Mouse (Mus musculus): ENCODE data around the gene Mtmr12.
A peak's percentile ranks its signal among the peaks of the same experiment; 100 is the strongest.

Gene Mtmr12

DNA sequence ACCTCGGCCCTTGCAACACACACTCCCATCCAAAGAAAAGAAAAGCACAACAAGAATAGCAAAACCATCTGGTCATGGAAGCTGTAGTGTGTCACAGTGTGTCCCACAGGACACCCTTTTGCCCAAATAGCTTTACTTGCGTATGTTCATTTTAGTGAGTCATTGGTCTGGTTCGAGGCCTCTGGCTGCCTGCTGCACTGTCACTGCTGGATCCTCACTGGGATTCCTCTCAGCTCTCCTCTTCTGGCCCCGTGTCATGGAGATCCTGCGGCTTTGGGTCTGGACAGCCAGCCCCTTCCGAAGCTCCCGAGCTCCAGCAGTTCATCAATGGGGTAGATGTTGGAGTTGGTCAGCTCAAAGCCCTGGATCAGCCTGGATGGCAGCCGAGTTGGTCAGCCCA, 113.6 kb downstream of the Mtmr12 start:
- DNase-seq (ENCODE audit: inconsistent age in 2 of 2, low spot score in 1 of 2), result no peak

DNA sequence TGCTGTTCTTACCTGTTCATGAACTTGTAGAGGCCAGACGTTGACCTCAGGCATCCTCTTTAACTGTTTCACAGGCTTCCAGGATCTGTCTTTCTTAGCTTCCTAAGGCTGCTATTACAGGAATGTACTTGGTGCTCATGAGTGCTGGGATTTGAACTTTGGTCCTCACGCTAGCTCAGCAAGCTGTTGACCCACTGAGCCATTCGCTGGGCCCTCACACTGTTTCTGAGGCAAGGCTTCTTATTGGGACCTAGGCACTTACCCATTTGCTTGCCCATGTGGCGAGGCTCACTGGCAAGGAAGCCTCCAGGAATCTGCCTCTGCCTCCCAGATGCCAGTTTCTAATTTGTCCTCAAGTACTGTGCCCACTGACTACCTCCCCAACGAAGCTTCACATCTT, 115.1 kb downstream of the Mtmr12 start:
- no peak for DNase-seq (ENCODE audit: inconsistent age in 2 of 2, low spot score in 1 of 2)

DNA sequence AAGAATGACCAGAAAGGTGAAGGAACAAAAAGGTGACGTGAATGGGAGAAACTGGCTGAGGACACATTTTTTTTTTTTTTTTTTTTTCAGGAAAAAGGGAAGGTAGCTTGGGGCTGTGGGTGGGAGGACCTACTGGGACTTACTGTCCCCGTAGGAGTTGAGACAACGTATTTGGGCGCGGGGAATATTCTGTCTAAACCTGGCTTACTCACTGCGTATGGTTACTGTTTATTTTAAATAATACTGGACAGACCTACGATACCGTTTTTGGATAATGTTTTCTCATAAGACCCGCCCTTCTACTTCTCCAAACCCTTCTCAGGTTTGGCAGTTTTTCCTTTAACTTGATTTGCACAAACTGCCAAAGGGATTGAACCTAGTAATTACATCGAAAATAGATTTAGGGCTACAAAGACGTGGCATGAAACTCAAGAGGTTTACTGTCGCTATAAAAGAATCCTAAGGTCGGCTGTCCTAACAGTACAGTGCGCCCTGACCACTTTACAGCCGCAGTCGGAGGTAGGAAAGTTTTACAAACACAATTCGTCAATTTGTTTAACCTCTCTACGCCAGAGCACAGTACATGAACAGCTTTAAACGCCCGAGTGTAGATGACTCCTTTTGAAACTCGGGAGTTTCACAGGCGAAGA, 115.7 kb downstream of the Mtmr12 start:
- DNase-seq (ENCODE audit: inconsistent age in 2 of 2, low spot score in 1 of 2), result no peak

DNA sequence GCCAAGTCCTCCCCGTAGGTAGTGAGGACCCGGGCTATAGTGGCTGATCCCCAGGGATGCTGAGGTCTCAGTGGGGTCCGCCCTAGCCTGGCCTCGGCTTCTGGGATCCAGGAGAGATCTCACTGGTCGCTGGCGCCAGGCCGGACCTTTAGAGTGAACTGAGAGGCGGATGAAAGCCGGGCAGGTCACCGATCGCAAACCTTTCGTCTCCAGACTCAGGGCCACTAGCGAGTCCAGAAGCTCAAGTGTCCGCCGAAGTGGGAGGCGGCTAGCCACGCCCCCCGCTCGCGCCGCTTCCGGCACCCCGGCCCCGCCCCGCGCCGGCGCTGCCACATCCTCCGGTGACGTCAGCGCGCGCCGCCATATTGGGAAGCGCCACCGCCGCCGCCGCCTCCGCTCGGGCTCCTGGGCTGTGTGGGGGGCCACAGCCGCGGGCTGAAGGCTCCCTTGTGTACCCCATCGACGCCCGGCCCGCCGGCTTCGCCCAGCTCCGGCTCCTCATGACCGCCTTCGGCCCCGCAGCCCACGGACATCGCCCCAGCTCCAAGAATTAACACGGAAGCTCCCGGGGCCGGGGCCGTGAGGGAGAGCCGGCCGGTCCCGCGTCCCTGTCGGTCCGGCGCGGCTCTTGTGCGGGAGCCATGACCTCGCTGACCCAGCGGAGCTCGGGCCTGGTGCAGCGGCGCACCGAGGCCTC, 116.4 kb downstream of the Mtmr12 start, which contains the start of gene Golph3:
TSS of gene Golph3 (plus strand) at position 360 of the 697 bp plus-strand sequence.
- peak; percentile 97 to 99 for DNase-seq (ENCODE audit: inconsistent age in 2 of 2, low spot score in 1 of 2)

DNA sequence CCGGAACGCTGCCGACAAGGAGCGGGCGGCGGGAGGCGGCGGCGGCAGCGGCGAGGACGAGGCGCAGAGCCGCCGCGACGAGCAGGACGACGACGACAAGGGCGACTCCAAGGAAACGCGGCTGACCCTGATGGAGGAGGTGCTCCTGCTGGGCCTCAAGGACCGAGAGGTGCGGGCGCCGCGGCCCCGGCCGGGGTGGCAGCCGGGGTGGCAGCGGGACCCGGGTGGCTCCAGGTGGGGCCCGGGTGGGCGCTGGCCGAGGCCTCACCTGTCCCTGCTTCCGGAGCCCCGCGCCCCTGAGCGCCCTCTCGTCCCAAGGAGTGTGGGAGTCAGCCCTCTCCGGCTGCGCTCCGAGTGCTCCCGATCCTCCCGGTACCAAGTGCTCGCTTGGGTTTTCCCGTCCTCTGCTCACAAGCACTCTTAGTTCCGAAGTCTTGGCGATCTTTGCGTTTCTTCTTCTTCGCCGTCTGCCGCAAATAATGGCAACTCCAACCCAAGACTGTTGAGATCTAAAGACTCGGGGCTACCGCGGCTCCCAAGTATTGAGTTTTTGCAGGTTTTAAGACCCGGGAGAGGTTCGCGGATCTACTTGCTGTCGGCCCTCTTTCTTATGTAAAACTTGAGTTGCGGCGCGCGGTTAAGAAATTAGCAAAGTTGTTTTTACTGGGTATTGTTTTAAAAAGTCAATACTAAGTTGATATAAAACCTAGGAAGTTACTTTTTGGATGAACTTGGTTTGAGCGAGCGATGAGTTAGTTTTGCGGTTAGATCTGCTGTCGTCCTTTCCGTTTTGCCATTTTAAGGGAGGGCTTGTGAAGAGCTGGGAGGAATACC, 117.2 kb downstream of the Mtmr12 start, which contains the start of gene 1810049J17Rik:
TSS of gene 1810049J17Rik (minus strand) at position 112 of the 834 bp plus-strand sequence.
- DNase-seq (ENCODE audit: inconsistent age in 2 of 2, low spot score in 1 of 2), result peak; percentile 74 to 90

DNA sequence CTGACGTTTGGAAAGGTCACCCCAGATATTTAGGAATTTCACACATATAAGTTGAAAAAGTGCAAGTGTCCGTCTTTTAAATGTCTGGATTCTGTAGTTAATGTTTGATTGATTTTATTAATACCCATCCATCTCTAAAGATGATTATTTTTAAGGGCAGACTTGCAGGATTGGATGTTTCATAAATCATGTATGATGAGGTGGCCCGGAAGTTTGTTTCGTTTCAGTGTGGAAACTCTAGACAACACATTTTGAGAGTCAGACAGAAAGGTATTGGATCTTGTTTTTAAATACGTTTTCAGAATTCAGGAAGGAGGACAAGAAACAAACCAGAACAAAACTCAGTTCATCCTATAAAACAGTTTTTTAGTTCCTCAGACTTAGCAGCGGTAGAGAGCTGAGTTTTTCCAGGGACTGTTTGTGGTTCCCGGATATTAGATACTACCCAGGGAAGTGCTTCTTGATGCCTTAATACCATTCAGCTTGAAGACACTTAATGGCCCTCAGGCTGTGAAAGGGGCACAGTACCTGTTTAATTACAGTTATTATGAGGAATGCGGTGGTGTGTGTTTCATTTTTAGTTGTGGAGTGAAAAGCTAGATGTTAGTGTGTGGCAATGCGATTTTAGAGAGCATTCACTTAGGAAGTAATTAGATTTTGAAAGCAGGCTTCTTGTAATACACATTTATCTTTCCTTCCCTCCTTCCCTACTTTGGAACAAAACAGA, 118.0 kb downstream of the Mtmr12 start:
- peak in 1 of 2 experiments; percentile 78 for DNase-seq (ENCODE audit: inconsistent age in 2 of 2, low spot score in 1 of 2)

Data from adrenal gland, adult (tissue).